Mouse (Mus musculus) heart, adult 2 months (tissue): ENCODE results near the gene Sema5a.

ENCODE experiments used
- CTCF ChIP-seq: fragments of 200-600 bp; IDR thresholded peaks from 2 replicates; pipeline ENCODE4 v1.8.1; 2022; ENCODE audit warnings: antibody characterized with exemption, mild to moderate bottlenecking, moderate library complexity
- POLR2A ChIP-seq: fragments of 200-500 bp; IDR thresholded peaks from 2 replicates; pipeline ENCODE4 v1.6.1; 2011; ENCODE audit warnings: mild to moderate bottlenecking, low read depth, low read length, control low read depth; ENCODE audit not compliant: insufficient read depth

DNA sequence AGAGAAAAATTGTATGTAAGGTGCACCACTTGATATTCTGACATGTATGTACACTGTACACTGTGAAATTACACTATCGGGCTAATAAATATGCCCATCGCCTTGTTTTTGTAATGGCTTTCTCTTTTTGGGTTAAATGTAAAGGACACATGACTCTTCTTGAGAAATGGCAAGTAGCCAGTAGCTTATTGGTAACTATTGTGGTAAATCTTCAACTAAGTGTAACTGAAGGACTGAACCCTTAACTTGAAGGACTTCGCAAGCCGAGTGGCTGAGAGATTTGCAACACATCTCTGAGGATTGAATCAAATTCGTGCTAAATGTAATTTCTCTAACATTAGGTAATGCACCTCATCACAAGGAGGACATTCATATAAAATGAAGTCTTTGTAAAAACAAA, 349.1 kb downstream of the Sema5a start:
- TF ChIP-seq CTCF (no peak), POLR2A (no peak)
